Mouse (Mus musculus) right cerebral cortex, postnatal 4 days (tissue): Measurements from ENCODE around the gene Ift27.
A peak's percentile ranks its signal among the peaks of the same experiment; 100 is the strongest.

Source experiments
- DNase-seq: peaks from one replicate; pipeline ENCODE4 v3.0.0-alpha.2; 2022

Ift27 gene

GRCm38 (mm10) chr15:78171651-78172050 is 2.3 kb downstream of the Ift27 start:
- no peak for DNase-seq

DNA sequence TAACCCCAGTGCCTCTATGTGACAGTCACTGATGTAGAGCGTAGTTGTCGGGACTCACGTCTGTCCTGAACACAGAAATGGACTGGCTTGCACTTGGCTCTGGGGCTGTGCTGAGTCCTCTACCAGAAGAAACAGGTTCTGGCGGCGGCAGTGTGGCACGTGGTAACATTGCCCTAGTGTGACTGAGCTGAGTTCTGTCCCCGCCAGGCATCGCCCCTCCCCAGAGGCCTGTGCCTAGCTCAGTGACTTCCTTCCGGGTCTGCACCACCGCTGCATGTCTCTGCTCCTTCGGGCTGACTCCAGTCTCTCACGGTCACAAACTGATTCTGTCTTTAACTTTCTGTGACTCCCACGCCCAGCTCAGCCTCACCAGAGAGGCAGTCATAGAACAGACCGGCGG is 3.2 kb downstream of the Ift27 start:
- DNase-seq = no peak

DNA sequence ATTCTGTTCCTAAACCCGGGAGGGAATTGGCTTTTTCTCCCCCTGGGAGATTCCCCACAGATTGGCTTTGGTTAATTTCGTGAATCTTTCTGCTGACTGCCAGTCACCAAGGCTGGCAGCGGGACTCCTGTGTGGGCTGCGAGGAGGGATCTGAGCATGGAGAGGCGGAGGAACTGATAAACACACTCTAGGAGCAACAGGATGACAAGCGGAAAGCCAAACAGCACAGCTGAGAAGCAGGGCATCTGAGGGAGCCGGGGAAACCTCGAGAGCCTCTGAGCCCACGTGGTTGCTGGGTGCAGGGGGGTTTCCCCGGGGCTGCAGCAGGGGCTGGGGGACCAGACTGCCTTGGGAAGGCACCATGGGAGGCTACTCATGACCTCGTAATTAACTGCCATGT is 4.3 kb downstream of the Ift27 start:
- DNase-seq = no peak

GRCm38 (mm10) chr15:78165292-78165691 is 8.6 kb downstream of the Ift27 start:
- no peak for DNase-seq

DNA sequence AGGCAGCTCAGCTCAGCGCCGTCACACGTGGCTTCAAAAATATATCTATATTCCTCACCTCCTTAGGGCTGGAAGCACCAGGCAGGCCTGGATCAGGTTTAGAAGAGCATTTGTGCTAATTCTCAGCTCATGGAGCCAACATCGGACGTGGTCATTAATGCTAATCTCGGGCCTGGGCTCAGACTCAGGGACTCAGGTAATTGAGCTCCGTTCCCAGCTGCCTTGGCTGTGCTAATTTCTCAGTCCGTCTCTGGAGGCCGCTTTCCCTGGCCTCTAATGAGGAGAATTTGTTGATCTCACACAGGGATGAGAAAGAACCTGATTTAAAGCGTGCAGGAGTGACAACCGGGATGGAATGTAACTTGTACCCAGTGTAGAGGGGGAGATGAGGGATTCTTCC is 9.4 kb downstream of the Ift27 start:
- no peak for DNase-seq

- no peak for DNase-seq
Observed at GRCm38 (mm10) chr15:78161946-78162345, 12.0 kb downstream of the Ift27 start.

DNA sequence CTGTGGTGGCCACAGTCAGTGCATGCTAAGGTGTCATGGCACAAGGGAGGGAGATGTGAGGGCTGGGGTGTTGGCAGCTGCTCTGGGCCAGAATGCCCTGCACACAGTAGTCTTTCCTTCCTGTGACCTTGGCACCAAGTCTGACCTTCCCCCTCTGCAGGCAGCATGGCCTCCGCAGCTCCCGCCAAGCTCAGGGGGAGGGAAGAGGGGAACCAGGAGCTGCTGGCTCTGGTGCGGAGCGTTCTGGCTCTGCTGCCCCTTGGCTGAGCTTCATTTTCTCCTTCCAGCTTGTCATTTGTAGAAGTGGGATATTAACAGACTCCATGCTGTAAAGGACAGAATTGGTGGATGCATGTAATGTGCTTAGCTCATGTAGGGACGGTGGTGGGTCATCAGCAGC is 15.6 kb downstream of the Ift27 start:
- DNase-seq = no peak

GRCm38 (mm10) chr15:78157824-78158223 is 16.1 kb downstream of the Ift27 start:
- DNase-seq = no peak

DNA sequence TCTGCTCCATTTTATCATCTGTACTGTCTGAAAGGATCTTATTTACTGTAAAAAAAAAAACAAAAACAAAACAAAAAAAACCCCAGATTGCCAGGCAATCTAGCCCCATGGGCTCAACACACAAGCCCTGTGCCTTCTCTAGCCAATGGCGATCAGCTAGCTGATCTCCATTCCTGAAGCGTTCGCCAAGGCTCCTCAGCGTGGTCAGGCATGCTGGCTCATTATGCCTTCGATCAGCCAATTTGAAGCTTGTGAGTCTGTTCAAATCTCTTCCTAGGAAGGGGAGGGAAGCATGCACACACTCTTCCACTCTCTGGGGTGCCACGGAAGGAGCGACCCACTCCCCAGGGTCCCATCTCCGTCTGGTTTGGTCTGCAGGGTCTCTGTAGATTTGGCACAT is 16.6 kb downstream of the Ift27 start:
- DNase-seq = no peak

DNA sequence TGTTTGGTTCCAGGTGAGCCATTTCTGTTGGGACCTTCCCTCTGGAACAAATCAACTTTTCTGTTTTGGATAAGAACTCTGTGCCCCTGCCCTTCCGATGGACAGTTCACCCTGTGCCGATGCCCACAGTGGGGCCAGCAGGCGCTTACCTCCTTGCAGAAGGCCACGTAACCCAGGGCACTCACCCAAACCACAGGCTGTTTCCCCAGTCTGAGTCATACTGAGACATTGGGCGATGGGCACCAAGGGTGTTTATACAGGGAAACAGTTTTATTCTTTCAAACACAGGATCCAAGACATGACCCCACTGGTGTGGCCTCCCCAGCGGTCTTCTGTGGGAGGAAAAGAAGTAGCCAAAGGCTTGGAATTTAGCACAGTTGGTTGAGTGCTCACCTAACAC is 18.5 kb downstream of the Ift27 start:
- DNase-seq = no peak

GRCm38 (mm10) chr15:78153045-78153775 is 20.7 kb downstream of the Ift27 start:
- DNase-seq = no peak

- no peak for DNase-seq
Observed at GRCm38 (mm10) chr15:78148565-78148964, 25.3 kb downstream of the Ift27 start.

- no peak for DNase-seq
Observed at GRCm38 (mm10) chr15:78140226-78140625, 33.7 kb downstream of the Ift27 start.

DNA sequence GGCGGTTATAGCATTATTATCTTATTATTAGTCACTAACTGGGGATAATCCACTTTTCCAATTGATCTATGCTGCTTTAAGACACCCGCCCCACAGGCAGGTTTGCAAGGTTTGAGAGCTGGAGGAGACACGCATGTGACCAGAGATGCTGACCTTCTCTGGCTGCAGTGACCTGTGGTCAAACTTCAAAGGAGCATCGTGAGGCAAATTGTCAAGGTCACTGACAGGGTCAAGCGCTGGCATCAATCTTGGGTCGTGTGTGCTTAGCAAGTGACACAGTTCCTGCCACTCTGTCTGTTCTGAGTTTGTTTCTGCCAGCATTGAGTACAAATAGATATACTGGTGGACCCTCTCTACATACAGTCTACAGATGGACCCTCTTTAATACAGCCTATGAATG is 39.3 kb downstream of the Ift27 start:
- no peak for DNase-seq

GRCm38 (mm10) chr15:78133389-78133788 is 40.5 kb downstream of the Ift27 start:
- no peak for DNase-seq

- peak; percentile 86 for DNase-seq
Observed at GRCm38 (mm10) chr15:78119704-78120103, 54.2 kb downstream of the Ift27 start, which contains the start of gene Cacng2. TSS of gene Cacng2 (minus strand) at chr15:78120028.

DNA sequence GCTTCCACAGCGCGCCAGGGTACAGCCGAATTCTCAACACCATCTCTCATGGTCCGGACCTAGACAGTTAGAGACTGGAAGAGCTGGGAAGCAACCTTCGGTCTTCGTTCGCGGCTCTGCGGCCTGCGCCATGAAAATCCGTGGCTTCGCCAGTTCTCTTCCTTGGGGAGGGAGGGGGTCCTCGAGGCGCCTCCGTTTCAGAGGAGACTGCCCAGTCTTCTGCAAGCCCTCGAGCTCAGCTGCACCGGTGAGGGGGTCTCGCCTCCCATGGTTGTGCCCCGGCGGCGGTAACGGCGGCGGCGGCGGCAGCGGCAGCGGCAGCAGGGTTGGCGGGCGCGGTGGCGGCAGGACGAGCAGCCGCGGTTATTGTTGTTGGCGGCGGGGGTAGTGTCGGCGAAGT is 54.7 kb downstream of the Ift27 start:
- no peak for DNase-seq

GRCm38 (mm10) chr15:78118275-78118995 is 55.5 kb downstream of the Ift27 start:
- DNase-seq = no peak

DNA sequence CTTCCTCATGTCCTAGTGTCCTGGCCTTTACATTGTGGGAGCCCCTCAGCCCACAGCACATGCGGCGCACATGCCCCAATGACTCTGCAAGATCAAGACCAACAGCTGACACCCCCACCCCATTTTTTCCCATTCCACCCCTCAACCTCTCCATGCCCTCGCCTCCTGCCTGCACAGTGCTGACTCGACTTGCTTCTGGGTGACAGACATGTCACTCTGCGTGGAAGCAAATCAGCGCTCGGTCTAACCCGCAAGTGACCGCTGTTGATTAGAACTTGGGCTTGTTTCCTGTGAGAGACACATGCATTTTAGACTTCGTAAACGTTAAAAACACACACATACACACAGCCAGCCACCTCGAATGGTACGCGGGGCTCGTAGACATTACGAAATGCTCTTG is 56.2 kb downstream of the Ift27 start:
- DNase-seq = no peak

- DNase-seq = no peak
Observed at GRCm38 (mm10) chr15:78116936-78117335, 57.0 kb downstream of the Ift27 start.

DNA sequence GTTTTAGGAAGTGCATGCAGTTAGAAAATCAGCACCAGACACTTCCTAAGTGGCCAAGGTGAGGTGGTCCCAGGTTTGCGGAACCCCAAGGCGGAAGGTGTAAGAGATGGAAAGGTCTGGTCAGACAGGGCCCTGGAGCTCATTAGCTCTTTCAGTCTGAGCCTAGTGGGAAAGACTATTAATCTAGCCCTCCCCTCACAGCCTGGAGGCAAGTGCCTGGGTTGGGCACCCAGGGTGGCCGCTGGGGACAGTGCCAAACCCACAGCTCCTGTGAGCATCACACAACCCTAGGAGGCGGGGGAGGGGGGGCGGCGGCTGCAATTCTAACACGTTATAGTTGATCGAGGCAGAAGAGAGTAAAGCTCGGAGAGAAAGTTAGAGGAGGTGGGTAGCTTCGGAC is 57.7 kb downstream of the Ift27 start:
- peak; percentile 27 for DNase-seq
